Mouse (Mus musculus) cerebellum, adult 8-10 months (tissue): Measurements from ENCODE around the gene Nbea.

Source experiments
- DNase-seq: peaks from one replicate; pipeline ENCODE4 v3.0.0; 2022

Nbea gene

GRCm38 (mm10) chr3:55782056-55782687 lies 401.3 kb downstream of the Nbea start, which contains the start of gene Mab21l1:
Mab21l1 (plus strand) TSS chr3:55782510.
- peak; percentile 93 for DNase-seq

DNA sequence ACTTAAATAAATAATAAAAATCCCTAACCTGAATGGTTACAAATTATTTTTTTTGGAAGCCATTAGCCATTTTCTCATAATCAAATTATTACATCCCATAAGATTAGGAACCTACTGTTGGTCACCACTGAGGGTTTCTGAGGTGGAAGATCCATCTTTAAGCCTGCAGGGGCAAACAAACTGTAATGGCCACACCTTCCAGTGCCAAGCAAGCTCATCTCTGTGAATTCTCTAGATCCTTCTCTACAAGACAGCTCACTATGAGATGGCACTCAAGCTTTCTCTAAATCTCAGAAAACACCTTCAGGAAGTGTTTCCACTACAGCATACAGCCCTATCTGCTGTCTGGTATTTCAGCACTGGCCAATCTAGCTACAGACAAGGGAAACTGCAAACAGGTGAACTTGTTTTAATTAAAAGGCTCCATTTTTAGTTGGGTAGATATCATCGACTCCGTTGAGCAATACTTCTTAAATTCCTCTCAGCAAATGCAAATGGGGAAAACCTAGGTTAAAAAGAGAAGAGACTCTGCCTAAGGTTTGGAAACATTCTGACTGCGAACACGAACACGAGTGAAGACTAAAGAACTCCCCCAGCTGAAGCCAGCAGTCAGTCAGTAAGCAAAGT lies 402.0 kb downstream of the Nbea start:
- DNase-seq: peak; percentile 50

DNA sequence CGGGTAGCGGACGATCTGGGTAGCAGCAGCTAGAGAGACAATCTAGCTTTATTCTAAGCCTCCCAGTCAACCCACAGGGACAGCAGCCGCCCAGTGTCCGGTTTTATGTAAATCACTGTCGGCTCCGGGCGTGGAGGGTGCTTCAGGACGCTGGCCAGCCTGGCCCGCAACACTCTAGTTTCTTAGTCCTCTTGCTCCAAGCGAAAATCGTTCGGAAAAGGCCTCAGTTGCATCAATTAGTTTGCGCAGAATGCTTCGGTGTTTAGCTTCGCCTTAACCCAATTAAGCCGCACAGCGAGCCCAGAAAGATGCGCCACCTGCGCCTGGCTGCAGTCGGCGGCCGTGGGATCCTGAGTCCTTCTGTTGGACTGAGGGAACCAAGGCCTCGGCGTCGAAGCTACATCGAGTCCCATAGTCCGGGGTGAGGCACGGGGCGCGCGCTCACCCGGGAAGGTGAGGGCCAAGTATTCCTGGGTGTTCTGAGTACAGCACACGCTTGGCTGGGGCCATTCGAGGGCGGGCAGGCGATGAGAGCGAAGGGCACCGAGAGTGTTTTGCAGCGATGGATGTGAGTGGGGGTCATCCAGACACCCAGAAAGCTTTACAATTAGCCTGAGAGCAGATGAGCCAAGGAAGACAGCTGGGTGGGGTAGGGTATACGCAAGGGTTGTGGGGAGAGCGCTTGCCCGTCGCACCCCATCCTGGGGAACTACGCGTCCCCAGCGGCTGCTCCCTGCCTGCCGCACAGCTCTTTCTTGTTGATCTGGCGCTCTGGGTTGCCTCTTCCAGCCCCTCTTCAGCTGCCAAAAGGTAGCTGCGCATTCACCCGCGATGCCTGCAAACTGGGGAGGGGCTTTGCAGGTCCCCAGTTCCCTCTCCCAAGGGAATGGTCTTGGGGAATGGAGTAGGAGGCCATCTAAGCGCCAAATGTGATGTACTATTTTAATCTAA lies 403.1 kb downstream of the Nbea start:
- DNase-seq: peak; percentile 77

DNA sequence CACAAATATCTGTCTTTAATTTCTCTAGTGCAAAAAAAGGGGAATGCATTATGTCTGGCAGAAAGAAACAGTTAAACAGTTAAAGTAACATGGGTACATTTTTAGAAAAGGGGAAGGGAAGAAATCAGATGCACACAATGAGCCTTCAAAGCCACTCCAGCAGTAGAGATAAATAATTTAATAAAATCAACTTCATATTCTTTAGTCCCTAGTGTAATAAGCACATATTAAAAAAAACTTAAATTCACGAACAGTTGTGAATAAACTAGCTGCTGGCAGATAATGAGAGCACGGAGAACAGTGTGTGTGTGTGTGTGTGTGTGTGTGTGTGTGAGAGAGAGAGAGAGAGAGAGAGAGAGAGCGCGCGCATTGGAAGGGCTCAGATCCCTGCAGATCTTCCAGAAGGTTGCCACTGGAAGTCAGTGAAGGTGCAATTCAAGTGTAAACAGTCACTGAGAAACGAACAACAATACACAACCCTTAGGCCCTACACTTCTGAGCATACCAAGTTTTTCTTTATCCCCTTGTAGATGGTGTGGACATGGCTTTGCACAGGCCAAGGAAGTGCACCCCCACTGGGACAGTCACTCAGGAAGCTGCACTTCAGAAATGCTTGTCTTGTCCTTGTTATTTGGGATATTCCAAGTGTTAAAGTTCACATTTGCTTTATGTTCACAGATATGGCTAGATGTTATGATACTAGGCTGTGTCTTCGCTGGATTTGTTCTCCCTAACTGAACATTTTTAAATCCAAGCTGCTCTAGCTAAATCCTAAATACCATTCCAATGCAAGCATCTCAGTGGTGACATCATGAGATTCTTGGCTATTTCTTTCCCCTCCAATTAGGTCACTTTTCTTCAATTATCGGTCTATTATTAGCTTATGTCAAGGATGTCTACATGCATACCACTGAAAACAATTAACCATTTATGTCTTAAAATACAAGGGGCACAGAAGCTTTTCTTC lies 404.5 kb downstream of the Nbea start:
- peak; percentile 65 for DNase-seq

DNA sequence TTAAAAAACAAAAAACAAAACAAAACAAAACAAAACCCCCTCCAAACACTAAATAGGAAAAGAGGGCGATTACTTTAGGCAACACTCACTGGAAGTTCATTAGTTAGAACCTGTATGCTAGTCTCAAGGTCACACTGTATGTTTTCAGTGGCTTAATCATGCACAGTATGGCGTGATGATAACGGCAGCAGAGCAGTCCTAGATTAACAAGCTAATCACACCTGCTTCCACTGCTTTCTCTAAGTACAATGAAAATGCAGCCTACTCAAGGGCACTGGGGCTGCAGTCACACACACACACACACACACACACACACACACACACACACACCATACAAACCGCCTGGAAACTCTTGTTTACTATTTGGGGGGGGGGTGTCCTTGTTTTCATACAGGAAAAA lies 406.0 kb downstream of the Nbea start:
- no peak for DNase-seq

DNA sequence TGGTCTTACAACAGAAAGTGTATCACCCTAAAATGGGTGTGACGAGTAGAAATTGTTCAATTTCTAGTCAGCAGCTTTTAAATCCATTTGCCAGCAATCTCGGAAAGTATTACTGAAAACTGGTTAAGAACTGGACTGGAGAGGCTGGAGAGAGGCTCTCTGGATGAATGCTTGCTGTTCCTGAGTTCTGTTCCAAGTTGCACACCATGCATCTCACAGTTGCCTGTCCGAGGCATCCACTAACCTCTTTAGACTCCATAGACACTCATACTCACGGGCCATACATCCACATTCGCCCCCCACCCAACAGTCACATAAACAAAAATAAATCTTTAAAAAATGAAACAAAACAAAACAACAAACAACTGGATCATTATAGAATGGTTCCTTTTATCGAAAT lies 407.7 kb downstream of the Nbea start:
- peak; percentile 51 for DNase-seq

DNA sequence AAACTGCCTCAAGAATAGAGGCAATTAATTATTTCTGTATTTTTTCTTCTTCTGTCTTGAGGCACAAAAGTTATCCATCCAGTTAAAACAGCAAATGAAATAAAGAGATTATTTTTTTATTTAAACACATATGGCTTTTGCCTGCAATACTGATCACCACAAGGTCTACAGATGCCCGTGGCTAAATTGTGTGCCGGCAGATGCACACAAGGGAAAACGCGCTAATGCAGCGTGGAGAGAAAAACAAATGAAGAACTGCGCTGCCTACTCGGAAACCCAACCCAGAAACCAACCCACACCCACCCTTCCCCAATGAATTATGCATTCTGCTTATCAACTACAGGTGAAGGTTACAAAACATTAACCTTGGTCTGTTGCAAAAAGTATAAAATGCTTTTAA lies 408.3 kb downstream of the Nbea start:
- DNase-seq: peak; percentile 45

- DNase-seq: peak; percentile 71
Measured at GRCm38 (mm10) chr3:55774203-55774602, 409.3 kb downstream of the Nbea start.

GRCm38 (mm10) chr3:55769308-55769707 lies 414.2 kb downstream of the Nbea start:
- DNase-seq: no peak

DNA sequence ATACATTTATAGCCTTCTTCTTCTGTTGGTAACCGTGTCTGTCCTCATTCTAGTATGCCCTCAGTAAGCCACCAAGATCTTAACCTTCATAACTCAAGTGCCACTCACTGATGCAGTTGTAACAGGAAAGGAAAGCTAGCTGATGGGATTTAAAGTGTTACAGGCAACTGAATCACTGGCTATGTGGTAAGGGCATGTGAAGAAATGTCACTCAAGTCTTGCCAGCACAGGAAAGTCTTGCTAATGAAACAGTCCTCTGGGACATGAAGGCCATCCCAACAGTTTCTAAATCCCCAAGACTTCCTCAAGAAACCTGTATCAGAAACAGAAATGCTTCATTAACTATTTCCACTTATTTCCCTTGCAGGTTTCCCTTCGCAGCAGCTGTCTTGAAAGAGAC lies 414.8 kb downstream of the Nbea start:
- no peak for DNase-seq

- no peak for DNase-seq
Measured at GRCm38 (mm10) chr3:55763591-55763990, 419.9 kb downstream of the Nbea start.

DNA sequence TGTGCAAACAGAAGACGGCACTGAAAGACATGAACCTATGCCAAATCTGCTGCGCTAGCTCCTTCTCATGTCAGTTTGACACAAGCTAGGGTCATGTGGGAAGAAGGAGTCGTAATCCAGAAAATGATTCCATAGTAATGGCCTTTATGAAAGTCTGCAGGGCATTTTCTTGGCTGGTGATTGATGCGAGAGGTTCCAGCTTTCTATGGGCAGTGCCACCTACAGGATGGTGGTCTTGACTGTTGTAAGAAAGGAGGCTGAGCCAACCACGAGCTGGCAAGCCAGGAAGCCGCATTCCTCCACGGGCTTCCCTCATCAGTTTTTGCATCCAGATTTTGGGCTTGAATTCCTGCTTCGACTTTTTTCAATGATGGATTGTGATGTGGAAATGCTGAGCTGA lies 425.2 kb downstream of the Nbea start:
- DNase-seq: no peak

DNA sequence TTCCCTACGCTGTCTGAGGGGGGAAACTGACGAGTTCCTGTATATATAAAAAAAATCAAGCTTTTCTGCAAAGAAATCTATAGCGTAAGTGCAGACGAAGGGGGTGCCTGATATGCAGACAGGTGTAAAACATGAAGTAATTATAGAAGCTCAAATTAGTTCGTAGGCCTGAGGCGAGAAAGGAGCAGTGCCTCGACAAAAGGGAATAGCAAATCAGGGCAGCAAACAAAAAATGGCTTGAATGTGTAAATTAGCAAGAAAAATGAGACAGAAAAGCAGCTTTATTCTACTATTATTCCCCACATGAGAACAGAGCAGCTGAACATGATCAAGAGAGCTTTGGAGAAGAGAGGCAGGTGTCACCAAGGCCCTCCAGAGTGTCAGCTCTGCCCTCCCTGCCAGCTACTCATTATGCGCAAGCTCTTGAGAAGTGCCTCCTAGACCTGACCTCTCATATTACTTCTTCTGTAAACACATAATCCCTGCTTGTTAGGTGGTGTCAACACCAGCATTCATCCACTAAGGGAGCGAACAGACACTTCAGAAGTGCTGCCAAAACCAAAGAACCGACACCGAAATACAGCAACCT lies 426.8 kb downstream of the Nbea start:
- DNase-seq: no peak

DNA sequence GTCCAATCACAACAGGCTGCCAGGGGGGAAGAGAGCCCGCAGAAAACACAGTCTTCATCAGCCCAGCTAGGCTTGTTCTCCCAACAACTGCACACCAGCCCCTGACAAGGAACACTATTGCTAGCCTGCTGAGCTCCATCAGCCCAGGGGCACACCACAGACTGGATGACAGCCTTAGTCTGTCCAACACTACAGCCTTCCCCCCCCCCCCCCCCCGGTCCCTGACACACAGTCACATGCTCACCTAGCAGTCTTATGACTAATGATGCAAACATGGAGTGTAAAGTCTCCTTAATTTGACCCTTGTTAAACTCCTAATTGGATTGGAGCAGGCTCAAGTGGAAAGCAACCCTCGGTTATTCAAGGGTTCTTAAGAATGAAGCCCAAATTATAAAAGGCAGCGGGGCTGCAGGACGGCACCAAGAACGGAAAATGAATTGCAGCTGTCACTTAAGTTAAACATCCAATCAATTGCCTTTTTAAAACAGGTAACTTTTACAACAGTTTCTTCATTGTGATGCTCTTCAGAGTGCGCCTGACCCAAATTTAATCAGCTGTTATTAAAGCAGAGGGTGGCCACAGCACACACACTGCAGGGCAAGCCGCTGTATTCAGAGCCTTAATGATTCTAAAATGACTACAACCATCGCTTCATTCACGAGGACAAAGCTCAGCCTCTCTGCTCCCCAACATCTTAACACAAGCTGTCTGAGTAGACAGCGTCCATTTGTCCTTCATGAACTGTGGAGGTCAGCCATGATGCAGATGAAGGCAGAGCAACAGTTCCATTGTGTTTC lies 427.5 kb downstream of the Nbea start:
- DNase-seq: no peak

DNA sequence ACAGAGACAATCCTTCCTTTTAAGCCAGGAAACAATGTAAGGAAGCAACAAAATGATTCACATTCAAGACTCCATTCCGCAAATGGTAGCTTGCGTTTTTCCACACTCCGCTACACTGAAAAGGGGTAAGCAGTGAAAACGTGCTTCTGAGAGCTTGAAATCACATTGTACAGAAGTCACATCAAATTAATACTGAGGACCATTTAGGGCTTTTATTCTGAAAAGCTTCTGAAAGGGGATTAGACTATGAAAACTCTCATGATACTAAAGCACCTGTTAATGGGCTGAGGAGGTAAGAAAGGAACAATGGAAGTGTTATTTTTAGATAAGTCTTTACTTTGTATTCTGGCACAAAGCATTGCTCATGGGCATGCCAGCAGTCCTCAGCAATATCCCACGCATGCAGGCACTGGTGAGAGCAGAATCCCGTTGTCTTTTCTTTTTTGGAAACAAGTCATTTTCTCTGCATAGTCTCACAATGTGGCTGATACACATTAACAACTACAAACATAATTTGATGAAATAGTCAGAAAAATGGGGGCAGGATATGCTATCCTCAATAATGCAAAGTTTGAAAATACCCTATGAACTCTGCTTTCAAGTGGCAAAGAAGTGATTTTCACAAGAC lies 428.4 kb downstream of the Nbea start:
- no peak for DNase-seq

DNA sequence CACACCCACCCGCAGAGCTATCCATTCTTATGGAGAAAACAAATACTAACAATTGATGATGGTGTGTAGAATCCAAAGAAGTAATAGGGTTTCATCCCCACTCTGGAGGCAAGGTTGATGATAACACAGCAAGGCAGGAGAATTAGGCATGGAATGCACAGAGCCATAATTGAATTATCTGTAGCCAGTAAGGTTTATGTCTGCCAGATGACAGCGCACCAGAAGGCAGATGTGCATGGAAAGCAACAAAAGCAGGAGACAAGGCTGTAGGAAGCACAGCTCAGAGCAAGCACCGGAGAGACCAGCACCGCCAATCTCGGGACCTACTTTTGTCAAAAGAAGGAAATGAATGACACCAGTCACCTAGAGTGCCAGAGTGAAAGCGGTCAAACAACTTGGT lies 429.6 kb downstream of the Nbea start:
- no peak for DNase-seq

DNA sequence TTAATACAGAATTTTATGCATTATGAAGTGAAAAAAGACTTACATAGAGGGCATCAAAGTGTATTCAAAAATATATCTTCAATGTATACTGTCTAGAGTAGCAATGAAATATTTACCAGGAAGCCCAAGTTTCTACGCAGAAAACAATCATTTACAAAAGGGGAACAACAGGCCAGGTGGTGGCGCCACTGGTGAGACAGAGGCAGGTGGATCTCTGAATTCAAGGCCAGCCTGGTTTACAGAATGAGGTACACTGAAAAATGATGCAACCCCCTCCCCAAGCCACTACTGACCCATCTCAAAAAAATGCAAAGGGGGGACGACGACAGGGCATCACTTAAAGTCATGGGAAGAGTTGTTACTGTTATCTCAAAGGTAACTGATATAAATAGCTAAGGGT lies 430.9 kb downstream of the Nbea start:
- no peak for DNase-seq

DNA sequence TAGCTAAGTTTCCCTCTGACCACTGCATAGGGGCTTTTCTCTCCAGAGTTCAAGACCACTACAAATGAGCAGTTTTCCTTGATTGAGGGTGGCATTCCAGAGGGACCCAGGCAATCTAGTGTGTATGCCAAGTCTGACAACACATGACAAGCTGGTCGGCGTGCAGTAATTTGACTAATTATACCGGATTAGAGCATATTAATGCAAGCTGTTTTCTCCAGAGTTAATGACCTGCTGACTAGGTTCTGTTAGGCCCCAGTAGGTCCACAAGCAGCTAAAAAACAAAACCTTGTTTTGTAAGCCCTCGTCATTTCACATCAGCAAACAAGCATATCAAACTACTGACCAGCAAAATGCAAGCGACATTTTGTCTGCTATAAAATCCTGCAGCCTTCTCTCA lies 432.1 kb downstream of the Nbea start:
- DNase-seq: no peak

GRCm38 (mm10) chr3:55750445-55751065 lies 432.9 kb downstream of the Nbea start:
- no peak for DNase-seq

DNA sequence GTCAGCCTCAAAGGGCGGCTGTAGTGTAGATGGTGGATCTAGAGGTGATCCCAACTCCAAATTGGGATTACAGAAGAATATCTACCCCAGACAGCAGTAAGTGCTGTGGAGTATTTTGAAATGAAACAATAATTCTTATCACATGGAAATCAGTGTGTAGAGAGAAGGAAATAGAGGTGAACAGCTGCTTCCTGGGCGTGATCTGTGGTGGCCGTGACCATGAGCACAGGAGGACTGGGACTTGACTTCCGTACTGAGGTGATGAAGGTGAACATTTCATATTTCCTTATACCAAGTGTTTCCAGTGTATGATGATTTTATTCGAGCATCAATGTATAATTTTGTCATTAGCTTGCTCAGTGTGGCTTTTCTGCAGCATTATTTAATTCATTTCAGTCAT lies 439.6 kb downstream of the Nbea start:
- no peak for DNase-seq
